Mouse (Mus musculus) cortical plate, adult 2 months (tissue): ENCODE results near the gene Mvb12b.
A peak's percentile ranks its signal among the peaks of the same experiment; 100 is the strongest.

Experiments
- CTCF ChIP-seq: fragments of 200-500 bp; IDR thresholded peaks from 2 replicates; pipeline ENCODE4 v1.5.1; 2011; ENCODE audit warnings: mild to moderate bottlenecking, control low read depth, low read length; ENCODE audit not compliant: insufficient read depth; ENCODE audit errors: extremely low read depth
- POLR2A ChIP-seq: fragments of 200-500 bp; IDR thresholded peaks from 2 replicates; pipeline ENCODE4 v1.6.1; 2011; ENCODE audit warnings: mild to moderate bottlenecking, low read length, control low read depth; ENCODE audit not compliant: insufficient read depth; ENCODE audit errors: extremely low read depth

GRCm38 (mm10) chr2:33736722-33737121 is 151.0 kb downstream of the Mvb12b start:
- TF ChIP-seq CTCF (peak; percentile 89), POLR2A (no peak)
